Mouse (Mus musculus) hindbrain, embryonic 12.5 days (tissue): Measurements from ENCODE around the gene Fam107b. TPM values are rescaled to one million over a fixed set of nuclear protein-coding genes. Genes with fewer than 3 reads are reported as not detected.

Experiments
- ATAC-seq: fragments of 200-750 bp; cut with Nextera tagmentation; 2 replicates; pipeline ENCODE4 v1.8.0; 2017; ENCODE audit warnings: moderate TSS enrichment; ENCODE audit not compliant: low FRiP score
- H3K27ac ChIP-seq: fragments of 300-500 bp; sonication (generic); 2 replicates; pipeline ENCODE4 v1.5.1; 2016; ENCODE audit warnings: mild to moderate bottlenecking
- H3K27me3 ChIP-seq: fragments of 300-500 bp; sonication (generic); 2 replicates; pipeline ENCODE4 v1.6.1; 2016; ENCODE audit warnings: mild to moderate bottlenecking
- H3K36me3 ChIP-seq: fragments of 300-500 bp; sonication (generic); 2 replicates; pipeline ENCODE4 v1.6.1; 2016; ENCODE audit warnings: mild to moderate bottlenecking
- H3K4me1 ChIP-seq: fragments of 300-500 bp; sonication (generic); 2 replicates; pipeline ENCODE4 v1.6.1; 2016
- H3K4me2 ChIP-seq: fragments of 300-500 bp; sonication (generic); replicated peaks from 2 replicates; pipeline ENCODE4 v1.6.1; 2016; ENCODE audit warnings: mild to moderate bottlenecking
- H3K4me3 ChIP-seq: fragments of 300-500 bp; sonication (generic); 2 replicates; pipeline ENCODE4 v1.5.1; 2016; ENCODE audit warnings: mild to moderate bottlenecking
- H3K9ac ChIP-seq: fragments of 300-500 bp; sonication (generic); 2 replicates; pipeline ENCODE4 v1.6.1; 2016; ENCODE audit warnings: mild to moderate bottlenecking, moderate library complexity
- H3K9me3 ChIP-seq: fragments of 300-500 bp; sonication (generic); replicated peaks from 2 replicates; pipeline ENCODE4 v1.6.1; 2016; ENCODE audit warnings: mild to moderate bottlenecking
- WGBS: fragments of 180-500 bp; shearing (Covaris S2); methylation state at CpG from one replicate; pipeline ENCODE4 v1.1.7; 2016; 5-methylcytosine and 5-hydroxymethylcytosine counted together
- polyA plus RNA-seq: library from polyadenylated mRNA; unstranded; fragments of >200 nt; fragmentation: Nextera tagmentation; extraction: Ambion mirVana; gene quantifications from 2 replicates; pipeline ENCODE4 v1.2.1, GENCODE M21; 2016

Fam107b gene
- polyA plus RNA-seq, 1 experiment from 2014 or later = 48.4 TPM

DNA sequence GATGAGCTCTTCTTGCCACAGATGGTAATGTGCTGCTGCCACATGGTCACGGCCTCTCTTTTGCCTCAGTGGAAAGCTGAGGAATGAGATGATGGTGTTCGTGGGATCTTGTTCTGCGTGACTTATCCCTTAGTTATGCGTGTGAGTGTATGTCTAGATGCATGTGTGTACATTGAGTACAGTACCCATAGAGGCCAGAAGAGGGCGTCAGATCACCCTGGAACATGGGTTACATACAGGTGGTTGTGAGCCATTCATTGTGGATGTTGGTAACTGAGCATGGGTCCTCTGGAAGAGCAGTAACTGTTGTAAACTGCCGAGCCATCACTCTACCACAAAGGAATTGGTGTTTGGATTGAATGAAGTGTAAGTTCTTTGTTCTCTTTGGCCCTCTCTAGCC is 188.1 kb downstream of the Fam107b start:
- Histone ChIP-seq H3K9me3 (no peaks in the 10 kb centered on the region), H3K27ac (no peak overlapping the region), H3K4me3 (no peak overlapping the region), H3K4me1 (peaks cover 30% of the 10 kb centered on the region), H3K9ac (no peak overlapping the region), H3K36me3 (no peaks in the 10 kb centered on the region), H3K4me2 (no peak overlapping the region), H3K27me3 (no peaks in the 10 kb centered on the region)
- 88% methylated on average over 6 of the region's 6 CpGs for WGBS
- ATAC-seq = no peak

DNA sequence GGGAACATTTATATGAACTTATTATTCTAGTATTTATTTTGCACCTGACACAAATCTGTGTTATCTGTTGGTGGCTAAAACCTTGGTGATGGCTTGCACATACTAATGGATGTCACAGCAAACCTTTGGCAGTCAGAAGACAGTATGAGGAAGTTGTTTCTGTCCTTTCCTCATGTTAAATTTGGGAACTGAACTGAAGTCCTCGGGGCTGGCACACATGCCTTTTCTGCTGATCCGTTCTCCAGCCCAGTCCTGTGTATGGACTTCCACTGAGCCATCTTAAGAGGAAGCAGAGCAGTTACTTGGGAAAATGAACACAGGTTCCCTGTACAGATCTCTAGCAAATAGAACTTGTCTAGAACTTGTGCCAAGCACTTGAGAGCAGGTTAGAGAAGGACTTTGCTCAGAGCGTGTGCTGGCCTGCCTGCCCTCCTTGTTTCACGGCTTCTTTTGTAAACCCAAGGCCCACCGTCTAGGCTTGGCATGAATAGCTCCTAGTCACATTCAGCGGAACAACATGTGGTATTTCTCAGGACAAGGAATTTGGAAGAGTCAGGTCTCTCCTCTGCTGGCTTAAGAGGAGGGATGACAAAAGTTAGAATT is 190.0 kb downstream of the Fam107b start:
- Histone ChIP-seq H3K4me2 (no peak overlapping the region), H3K9ac (no peak overlapping the region), H3K27me3 (no peaks in the 10 kb centered on the region), H3K4me3 (no peak overlapping the region), H3K4me1 (peaks cover 18% of the 10 kb centered on the region), H3K27ac (no peak overlapping the region), H3K9me3 (no peaks in the 10 kb centered on the region), H3K36me3 (no peaks in the 10 kb centered on the region)
- ATAC-seq = no peak
- 77% methylated on average over 6 of the region's 6 CpGs for WGBS

DNA sequence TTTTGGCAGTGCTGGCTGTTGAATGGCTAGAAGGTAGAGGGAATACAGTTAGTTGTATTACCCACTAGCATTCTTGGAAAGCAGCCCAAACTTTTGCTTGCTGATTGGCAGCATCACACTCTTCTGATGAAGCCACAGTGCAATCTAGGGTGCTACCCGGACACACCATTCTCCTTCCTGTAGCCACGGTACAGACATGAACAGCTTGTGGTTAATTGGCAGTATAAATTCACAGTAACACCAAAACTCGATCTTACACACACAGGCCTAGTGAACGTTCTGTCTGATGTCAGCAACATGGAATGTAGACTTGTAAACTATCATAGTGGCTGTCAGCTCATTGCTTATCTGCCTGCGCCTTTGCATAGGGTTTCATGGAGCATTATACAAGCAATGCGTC is 193.8 kb downstream of the Fam107b start:
- H3K27me3 ChIP-seq = no peaks in the 10 kb centered on the region
- H3K9me3 ChIP-seq = no peaks in the 10 kb centered on the region
- no peak overlapping the region for H3K4me2 ChIP-seq
- no peak overlapping the region for H3K27ac ChIP-seq
- 88% methylated on average over 6 of the region's 6 CpGs for WGBS
- H3K9ac ChIP-seq = no peak overlapping the region
- no peak overlapping the region for H3K4me3 ChIP-seq
- ATAC-seq = no peak
- H3K36me3 ChIP-seq = no peaks in the 10 kb centered on the region
- H3K4me1 ChIP-seq = peaks cover 4% of the 10 kb centered on the region; the same call in 1 of the 2 replicates

DNA sequence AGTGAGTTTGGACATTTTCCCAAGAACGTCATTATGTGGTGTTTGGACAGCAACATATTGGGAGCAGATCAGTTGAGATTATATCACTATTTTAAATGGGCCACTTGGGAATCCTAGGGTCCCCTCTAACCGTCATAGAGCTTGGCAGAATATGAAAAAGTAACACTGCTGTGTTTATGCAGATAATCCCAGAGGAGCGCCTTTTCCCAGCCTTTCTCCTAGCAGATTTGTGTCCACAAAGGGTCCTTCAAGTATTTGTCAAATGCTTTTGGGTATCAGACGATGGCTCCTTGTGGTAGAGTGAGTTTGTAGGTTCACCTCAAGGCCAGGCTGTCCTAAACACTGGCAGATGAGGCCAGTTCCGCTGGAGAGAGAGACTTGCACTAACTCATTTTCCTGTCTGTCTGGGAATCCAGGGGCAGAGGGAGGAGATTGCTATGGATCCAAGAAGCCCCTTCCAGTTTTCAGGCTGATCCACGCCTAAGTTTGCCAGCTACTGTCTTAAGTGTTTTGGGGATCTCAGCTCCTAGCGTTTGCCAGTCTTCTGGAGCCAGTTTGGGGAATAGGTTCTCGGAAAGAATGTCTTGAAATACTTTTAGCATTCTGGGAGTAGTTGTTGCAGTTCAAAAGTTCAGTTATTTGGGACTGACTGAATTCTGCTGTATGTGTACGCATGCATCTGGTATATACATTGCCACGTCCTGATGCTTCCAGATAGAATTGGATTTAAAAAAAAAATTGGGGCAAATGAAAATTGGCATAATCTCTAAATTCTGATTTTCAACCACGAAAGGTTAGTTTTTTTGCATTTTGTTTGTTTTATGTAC is 195.9 kb downstream of the Fam107b start:
- H3K9ac ChIP-seq = no peak overlapping the region
- no peaks in the 10 kb centered on the region for H3K27me3 ChIP-seq
- no peak overlapping the region for H3K4me2 ChIP-seq
- no peaks in the 10 kb centered on the region for H3K36me3 ChIP-seq
- H3K4me1 ChIP-seq = peaks cover 4% of the 10 kb centered on the region; the same call in 1 of the 2 replicates
- H3K9me3 ChIP-seq = no peaks in the 10 kb centered on the region
- WGBS = 76% methylated on average over 11 of the region's 11 CpGs
- no peak overlapping the region for H3K27ac ChIP-seq
- H3K4me3 ChIP-seq = no peak overlapping the region
- ATAC-seq = no peak

DNA sequence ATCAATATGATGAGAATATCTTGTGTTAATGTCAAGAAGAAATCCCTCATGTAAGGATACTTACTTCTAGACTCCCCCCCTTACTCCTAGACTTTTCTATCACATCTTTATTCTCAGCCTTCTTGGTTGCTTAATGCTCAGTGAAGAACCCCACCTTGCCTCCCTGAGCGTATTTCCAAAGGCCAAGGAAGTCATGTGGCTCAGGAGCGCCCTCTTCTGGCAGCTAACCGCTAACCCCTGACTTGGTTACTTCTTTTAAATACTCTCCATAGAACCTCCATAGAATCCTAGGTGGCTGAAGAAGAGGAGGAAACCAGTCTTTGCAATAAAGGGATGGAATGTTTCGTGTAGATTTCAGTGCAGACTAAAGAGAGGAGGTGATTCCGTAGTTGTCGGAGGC is 199.0 kb downstream of the Fam107b start:
- Histone ChIP-seq H3K36me3 (no peaks in the 10 kb centered on the region), H3K9me3 (no peaks in the 10 kb centered on the region), H3K4me1 (no peaks in the 10 kb centered on the region), H3K4me2 (no peak overlapping the region), H3K27ac (no peak overlapping the region), H3K4me3 (no peak overlapping the region), H3K27me3 (no peaks in the 10 kb centered on the region), H3K9ac (no peak overlapping the region)
- ATAC-seq = 0 out of 2 replicates have a peak, but pooled peaks have one; percentile 60
- 32% methylated on average over 6 of the region's 6 CpGs for WGBS

DNA sequence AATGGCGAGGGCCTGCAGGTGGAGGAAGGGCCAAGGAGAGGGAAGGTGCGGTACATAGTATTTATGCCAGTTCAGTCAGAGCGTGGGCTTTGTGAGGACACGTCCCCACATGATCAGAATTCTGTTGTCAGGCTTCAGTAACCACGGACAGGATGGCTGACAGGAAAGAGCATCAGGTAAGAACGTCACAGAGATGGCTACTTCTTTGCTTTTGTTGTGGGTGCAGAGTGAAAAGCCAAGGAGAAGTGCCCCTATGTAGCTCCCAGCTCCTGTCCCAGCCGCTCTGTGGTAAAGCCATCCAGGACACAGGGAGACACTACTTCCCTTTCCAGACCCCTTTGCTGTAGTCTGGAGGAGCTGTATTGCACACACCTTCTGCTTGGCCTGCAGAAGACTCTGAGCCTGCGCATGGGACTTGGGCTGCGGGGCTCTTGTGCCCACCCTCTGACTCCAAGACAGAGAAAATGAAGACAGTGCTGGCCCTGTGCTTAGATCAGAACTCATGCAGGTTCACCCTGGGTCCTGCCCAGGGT is 199.6 kb downstream of the Fam107b start:
- Histone ChIP-seq H3K9me3 (no peaks in the 10 kb centered on the region), H3K4me2 (no peak overlapping the region), H3K36me3 (no peaks in the 10 kb centered on the region), H3K9ac (no peak overlapping the region), H3K27me3 (no peaks in the 10 kb centered on the region), H3K27ac (no peak overlapping the region), H3K4me1 (no peaks in the 10 kb centered on the region), H3K4me3 (no peak overlapping the region)
- 84% methylated on average over 9 of the region's 9 CpGs for WGBS
- no peak for ATAC-seq

DNA sequence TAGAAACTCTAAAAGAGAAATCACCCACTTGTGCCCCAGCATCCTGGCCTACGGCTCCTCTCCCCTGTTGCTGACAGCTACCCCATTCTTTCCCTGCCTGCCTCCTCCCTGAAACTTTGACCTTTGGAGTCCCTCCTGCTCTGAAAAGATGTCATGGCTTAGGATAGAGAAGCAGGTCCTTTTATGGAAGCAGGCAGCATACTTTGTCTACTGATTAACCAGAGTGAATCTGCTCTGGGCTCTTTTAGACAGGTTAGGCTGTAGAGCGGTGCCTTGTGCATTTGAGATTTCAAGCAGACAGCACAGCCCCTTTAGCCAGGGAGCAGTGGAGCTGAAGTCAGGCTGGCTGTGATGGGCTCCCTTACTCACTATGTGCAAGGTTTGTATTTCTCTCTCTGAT is 200.1 kb downstream of the Fam107b start:
- H3K27ac ChIP-seq = no peak overlapping the region
- no peak overlapping the region for H3K9ac ChIP-seq
- no peaks in the 10 kb centered on the region for H3K36me3 ChIP-seq
- no peak overlapping the region for H3K4me2 ChIP-seq
- no peak for ATAC-seq
- H3K4me1 ChIP-seq = no peaks in the 10 kb centered on the region
- H3K9me3 ChIP-seq = no peaks in the 10 kb centered on the region
- WGBS = 50% methylated on average over 2 of the region's 2 CpGs
- no peak overlapping the region for H3K4me3 ChIP-seq
- H3K27me3 ChIP-seq = no peaks in the 10 kb centered on the region

DNA sequence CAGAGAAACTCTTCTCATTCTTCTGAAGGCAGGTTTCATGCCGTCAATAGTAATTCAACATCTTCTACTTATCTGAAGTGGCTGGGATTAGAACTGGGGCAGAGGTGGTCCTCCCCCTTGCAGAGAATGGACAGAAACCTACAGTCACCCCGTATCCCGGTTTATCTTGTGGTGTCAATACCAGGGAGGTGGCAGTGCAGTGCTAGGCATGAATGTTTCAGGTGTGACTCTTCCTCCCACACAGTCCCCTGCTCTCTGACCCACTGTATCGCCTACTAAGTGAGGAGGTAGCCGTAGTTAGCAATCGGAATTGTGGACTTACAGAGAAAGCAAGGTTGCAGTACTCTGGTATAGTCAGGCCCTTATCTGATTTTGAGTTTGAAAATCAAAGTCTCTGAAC is 201.2 kb downstream of the Fam107b start:
- no peaks in the 10 kb centered on the region for H3K27me3 ChIP-seq
- WGBS = 93% methylated on average over 6 of the region's 6 CpGs
- H3K36me3 ChIP-seq = no peaks in the 10 kb centered on the region
- H3K4me1 ChIP-seq = no peaks in the 10 kb centered on the region
- H3K4me3 ChIP-seq = no peak overlapping the region
- no peak overlapping the region for H3K9ac ChIP-seq
- no peak overlapping the region for H3K27ac ChIP-seq
- H3K4me2 ChIP-seq = no peak overlapping the region
- ATAC-seq = no peak
- H3K9me3 ChIP-seq = no peaks in the 10 kb centered on the region

DNA sequence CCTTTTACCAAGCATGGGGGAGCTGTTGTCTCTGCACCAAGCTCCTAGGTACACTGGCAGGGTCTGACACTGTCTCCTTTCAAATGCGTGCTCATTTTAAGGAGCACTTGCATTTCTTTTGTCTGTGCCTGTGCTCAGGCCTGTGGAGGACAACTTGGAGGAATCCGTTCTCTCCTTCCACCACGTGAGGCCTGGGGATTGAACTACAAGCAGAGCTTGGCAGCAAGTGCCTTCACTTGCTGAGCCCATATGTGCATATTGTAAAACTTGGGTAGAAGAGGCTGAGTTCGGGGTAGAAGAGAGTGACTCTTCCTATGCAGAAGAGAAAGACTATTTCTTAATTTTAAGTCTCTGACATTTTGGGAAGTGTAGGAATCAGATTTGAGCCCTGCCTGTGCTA is 202.8 kb downstream of the Fam107b start:
- no peak overlapping the region for H3K9ac ChIP-seq
- no peak overlapping the region for H3K4me3 ChIP-seq
- no peaks in the 10 kb centered on the region for H3K9me3 ChIP-seq
- no peak for ATAC-seq
- H3K27ac ChIP-seq = no peak overlapping the region
- no peak overlapping the region for H3K4me2 ChIP-seq
- WGBS = 63% methylated on average over 4 of the region's 4 CpGs
- H3K27me3 ChIP-seq = no peaks in the 10 kb centered on the region
- H3K4me1 ChIP-seq = no peaks in the 10 kb centered on the region
- H3K36me3 ChIP-seq = no peaks in the 10 kb centered on the region

DNA sequence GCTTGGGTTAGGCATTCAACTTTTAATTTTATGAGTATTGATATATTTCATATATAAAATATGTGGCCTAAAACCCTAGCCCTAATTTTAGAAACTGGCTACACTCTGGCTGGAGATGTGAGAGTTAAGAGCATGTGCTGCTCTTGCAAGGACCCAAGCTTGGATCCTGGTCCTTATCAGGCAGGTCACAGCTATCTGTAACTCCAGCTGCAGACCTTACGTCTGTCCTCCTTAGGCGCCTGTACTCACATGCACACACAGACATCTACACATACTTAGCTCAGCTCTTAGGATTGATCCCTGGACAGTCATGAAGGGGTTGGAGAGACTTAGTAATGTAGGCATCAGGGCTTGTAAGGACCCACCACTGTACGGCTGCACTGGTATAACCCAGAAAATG is 205.3 kb downstream of the Fam107b start:
- Histone ChIP-seq H3K4me1 (no peaks in the 10 kb centered on the region), H3K9ac (no peak overlapping the region), H3K4me2 (no peak overlapping the region), H3K9me3 (no peaks in the 10 kb centered on the region), H3K4me3 (no peak overlapping the region), H3K36me3 (peaks cover 18% of the 10 kb centered on the region), H3K27me3 (no peaks in the 10 kb centered on the region), H3K27ac (no peak overlapping the region)
- ATAC-seq = no peak
- 89% methylated on average over 3 of the region's 3 CpGs for WGBS

DNA sequence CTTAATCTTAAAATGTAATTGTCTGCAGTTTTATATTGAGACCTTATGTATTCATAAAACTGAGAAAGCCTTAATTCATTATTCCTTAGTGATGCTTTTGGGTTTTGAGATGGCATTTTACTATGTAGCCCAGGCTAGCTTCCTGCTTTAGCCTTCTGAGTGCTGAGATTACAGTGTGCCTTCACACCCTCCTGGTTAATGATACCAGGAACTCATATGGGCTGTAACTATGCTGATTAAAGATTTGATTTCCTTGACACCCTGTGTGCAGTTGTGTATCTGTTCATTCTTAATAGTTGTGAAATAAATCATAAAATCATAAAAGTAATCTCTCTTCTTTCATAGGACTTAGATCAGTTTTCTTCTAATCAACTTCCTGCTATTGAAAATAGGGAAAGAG is 205.8 kb downstream of the Fam107b start:
- no peak for ATAC-seq
- H3K4me2 ChIP-seq = no peak overlapping the region

DNA sequence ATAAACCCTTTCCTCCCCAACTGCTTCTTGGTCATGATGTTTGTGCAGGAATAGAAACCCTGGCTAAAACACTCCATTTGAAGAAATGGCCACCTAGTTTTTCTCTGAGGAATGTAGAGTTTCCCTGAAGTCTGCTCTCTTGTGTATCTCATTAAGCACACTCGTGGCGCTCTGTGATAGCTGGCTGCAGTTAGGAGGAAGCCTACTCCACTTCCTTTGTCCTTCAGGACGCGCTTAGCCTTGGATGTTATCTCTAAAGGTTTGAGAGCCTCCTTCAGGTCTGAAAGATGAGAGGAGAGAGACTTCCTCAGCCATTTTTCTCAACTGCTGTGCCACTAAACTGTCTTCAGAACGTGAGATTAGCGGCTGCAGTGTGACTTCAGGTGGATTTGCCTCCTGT is 207.4 kb downstream of the Fam107b start:
- 89% methylated on average over 6 of the region's 6 CpGs for WGBS
- H3K4me3 ChIP-seq = no peak overlapping the region

More for the DNA sequence above, 205.8 kb downstream of the Fam107b start:
- H3K36me3 ChIP-seq = peaks cover 20% of the 10 kb centered on the region
- H3K9ac ChIP-seq = no peak overlapping the region
- no peak overlapping the region for H3K27ac ChIP-seq
- no peaks in the 10 kb centered on the region for H3K27me3 ChIP-seq
- H3K4me3 ChIP-seq = no peak overlapping the region
- H3K9me3 ChIP-seq = no peaks in the 10 kb centered on the region
- no peaks in the 10 kb centered on the region for H3K4me1 ChIP-seq

DNA sequence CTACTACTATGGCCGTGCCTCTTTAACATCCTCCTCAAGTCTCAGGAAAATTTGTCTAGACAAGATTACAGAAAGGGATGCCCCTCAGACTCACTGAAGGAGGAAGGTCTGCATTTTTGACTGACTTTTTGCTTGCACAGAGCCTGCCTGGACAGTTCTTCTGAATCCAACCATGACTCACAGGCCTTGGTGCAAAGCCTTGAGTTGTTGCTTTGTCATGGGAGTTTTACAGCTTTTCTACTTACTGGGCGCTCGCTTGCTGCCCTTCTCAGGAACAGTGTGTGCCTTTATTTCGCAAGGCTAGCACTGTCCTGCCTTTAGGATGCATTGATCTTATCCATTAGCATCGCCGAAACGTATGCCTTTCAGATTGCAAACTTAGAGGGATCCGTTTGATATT is 215.3 kb downstream of the Fam107b start:
- Histone ChIP-seq H3K27me3 (no peaks in the 10 kb centered on the region), H3K36me3 (peaks cover 15% of the 10 kb centered on the region), H3K4me1 (no peaks in the 10 kb centered on the region), H3K9ac (no peak overlapping the region), H3K4me3 (no peak overlapping the region), H3K27ac (no peak overlapping the region), H3K4me2 (no peak overlapping the region), H3K9me3 (no peaks in the 10 kb centered on the region)
- ATAC-seq = no peak
- 88% methylated on average over 8 of the region's 8 CpGs for WGBS

More for the DNA sequence above, 207.4 kb downstream of the Fam107b start:
- no peak for ATAC-seq
- Histone ChIP-seq H3K36me3 (peaks cover 31% of the 10 kb centered on the region), H3K27me3 (no peaks in the 10 kb centered on the region), H3K4me2 (no peak overlapping the region), H3K9me3 (no peaks in the 10 kb centered on the region), H3K9ac (no peak overlapping the region), H3K4me1 (no peaks in the 10 kb centered on the region), H3K27ac (no peak overlapping the region)
